Mouse (Mus musculus) spleen, embryonic (tissue): ENCODE data around the gene Gm16485.

Source experiments
- CTCF ChIA-PET: fragments of 350-600 bp; sonication (Branson Sonifier 250); formaldehyde crosslinking; loops from one replicate; lab custom pipeline; 2022; lab: Charles Lee

The Gm16485 gene

DNA sequence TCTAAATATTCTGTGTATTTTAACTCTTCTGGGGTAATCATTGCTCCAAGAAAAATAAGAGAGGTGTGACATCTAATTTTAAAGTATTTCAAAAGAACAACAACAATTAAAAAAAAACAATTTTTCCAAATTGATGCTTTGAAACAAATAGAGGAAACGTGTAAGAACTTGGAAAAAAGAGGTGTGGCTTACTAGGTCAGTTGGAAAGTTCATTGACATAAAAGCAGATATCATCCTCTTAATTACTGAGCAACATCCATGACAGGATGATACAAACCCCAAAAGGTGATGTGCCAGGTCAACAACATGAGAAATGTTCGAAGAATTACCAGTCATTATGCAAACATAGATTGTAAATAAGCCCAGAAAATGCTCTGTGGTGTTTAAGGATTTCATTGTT, at the start of gene Gm16485:
TSS of gene Gm16485 (plus strand) at position 301 of the 400 bp plus-strand sequence.
- CTCF ChIA-PET, result no interaction called here

DNA sequence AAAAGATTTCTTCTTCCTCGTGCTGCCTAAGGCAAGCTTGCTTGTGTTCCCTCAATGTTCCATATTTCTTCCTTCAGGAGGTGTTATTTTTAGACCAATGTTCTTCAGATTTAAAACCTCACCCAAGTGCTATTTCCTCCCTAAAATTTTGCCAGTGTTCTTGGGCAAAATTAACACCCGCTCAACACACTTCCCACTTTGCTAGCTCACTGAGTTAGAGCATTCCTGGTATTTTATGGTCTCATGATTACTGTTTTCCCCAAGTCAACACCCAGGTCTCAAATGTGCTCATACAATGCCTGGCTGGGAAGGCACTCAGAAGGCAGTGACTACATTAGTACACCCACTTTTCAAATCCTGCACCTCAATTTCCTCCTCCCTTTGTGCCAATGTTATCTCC, 44.0 kb upstream of the Gm16485 start:
- CTCF ChIA-PET, result no interaction called here

DNA sequence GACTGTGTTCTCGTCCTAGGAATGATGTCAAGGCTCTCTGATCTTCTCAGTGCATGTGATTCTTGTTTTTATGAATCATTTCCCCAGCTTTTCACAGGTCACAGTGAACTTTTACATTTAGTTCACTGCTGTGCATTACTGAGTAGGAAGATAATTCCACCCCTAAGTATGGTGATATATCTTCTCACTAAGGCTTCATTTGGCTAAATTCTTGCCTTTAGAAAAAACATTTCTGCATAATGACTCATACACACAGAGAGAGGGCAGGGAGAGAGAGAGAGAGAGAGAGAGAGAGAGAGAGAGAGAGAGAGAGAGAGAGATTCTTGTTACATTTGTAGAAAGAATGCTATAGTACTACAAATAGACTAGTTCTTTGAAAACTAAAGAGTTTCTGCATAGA, 33.8 kb upstream of the Gm16485 start:
- CTCF ChIA-PET, result no interaction called here

DNA sequence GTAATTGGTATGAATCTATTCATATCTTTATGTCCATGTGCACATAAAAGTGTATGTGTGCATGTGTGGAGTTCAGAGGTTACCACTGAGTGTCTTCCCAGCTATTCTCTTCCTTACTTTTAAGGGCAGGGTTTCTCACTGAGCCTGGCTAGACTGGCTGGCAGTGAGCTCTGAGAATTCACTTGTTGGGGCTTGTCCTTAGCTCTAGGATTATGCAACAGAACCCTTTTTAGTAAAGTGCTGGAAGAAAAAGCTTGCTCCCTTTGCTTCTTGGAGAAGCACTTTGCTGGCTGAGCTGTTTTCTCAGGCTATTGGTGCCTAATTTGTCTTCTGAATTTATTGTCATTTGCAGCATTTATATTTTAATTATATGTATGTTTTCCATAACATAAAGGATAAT, 18.3 kb upstream of the Gm16485 start:
- CTCF ChIA-PET, result no interaction called here

DNA sequence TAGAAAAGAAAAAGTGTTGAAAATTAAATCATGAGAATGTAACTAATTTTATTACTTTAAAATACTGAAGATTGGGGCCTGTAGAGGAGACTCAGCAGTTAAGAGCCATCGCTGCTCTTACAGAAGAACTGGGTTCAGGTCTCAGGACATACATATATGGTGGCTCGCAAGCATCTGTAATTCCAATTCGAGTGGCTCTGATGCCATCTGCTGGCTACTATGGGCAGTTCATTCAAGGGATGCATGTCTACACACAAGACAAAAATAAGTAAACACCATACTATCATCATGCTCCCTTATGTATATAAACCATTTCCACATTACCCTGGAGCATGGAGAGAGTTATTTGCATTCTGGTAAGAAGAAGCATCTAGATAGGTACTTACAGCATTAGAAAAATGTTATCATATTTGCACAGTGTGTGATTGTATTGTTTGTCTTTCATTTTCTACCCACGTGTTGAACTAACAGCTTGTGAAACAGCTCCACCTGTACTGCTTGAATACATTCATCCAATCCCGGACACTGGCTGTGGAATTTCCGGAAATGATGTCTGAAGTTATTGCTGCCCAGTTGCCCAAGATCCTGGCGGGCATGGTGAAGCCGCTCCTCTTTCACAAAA, 7.0 kb upstream of the Gm16485 start:
- CTCF ChIA-PET, result no interaction called here

DNA sequence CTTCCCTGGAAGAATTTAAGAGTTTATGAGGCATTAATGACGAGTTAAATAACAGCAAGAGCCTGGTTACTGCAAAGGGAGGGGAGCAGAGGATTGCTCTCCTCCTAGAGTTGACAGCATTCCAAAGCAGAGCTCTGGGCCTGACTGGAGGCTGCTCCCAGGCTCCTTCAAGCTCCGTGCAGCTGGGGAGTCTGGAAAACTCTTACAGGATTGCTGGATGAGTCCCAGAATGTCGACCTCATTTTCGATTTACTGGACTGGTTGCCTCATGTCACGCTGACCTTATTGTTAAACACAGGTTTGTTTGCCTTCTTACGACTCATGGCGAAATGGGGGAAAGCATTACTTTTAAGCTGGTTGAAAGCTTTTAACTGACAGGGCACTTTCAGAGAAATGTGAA, 1.4 kb upstream of the Gm16485 start:
- CTCF ChIA-PET, result no interaction called here

DNA sequence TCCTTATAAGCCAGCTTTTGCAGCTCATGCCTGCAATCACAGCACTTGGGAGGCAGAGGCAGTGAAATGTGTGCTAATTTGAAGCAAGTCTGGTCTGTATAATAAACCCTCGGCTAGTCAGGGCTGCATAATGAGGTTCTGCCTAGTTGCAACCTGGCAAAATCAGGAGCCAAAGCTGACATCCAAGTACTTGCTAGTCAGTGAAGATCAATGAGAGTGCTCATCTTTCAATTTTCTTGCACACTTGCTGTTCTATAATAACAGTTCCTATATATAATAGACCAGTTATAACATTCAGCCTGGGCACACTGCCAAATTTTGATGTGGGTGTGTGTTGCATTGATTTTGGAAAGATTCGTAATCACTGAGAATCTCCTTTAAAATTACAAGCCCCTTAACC, 6.2 kb downstream of the Gm16485 start:
- CTCF ChIA-PET, result no interaction called here

DNA sequence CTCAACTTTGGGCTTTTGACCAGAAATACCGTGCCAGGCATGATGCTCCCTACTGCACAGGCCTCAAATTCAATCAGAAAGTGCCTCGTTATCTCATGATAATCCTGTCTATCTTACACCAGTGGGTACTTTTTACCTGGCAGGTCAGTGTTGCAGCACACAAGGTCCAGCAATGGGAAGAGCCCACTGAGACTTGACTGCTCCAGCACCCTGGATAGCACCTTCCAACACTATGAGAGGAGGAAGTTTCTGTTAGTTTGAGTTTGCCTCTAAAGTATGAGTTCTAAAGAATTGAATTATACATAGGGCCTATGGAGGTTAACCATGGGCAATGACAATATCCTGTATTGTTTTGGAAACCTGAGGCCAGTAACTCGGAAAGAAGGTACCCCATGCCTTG, 10.7 kb downstream of the Gm16485 start:
- CTCF ChIA-PET, result no interaction called here

DNA sequence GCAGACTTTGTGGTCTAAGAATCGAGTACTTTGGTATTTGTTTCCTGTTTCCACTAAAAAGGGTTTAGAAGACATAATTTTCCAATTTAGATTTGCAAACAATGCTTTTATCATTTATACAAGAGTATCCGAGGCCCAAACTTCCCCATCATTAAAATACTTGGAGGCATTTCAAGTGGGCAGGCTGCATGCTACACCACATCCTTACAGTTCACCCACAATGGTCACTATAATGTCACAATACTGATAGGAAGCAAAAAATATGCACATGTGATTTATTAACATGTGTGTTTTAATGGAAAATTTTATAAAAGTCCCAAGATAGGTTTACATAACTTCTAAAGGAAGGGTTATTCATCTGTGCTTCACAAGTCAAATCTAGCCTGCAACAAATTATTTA, 24.9 kb downstream of the Gm16485 start:
- CTCF ChIA-PET, result no interaction called here

DNA sequence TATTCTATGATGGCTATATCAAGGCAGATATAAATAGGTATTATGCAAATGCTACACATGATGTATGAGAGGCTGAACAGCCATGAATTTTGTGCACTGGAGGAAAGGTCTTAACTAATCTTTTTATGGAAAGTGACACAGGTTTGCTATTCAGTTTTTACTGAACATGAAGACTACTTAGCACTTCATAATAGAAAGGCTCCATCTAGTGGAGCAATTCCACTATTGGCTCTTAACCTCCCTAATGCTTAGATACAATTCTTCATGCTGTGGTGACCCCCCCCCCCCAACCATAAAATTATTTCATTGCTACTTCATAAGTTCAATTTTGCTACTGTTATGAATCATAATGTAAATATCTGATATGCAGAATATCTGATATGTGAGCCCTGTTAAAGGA, 29.6 kb downstream of the Gm16485 start:
- CTCF ChIA-PET, result no interaction called here

DNA sequence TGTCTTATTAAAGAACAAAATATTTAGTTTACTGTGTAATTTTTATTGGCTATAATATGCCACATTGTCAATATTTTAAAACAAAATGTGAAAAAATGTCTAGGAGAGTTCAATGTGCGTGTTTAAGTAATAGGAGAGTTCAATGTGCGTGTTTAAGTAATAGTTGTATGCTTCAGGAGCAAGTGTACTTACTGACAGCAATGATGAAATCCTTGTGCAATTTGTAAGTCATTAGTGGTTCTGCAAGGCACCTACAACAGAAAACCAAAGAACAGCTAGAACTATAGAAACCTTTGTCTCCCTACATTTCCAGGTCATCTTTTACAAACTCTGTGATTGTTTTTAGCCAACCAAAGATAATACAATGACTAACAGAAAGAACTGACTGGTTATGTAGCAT, 43.5 kb downstream of the Gm16485 start:
- CTCF ChIA-PET, result no interaction called here
